Mouse (Mus musculus): ENCODE measurements around the gene Eif4e1b. TPM values are rescaled to one million over a fixed set of nuclear protein-coding genes. Genes with fewer than 3 reads are reported as not detected.

The Eif4e1b gene
- polyA plus RNA-seq, 1 experiment, result not detected

GRCm38 (mm10) chr13:54808067-54808466, 24.3 kb downstream of the Eif4e1b start:
- WGBS, result 74% methylated on average over 12 of the region's 12 CpGs
- Histone ChIP-seq H3K4me1 (ENCODE audit: control insufficient read depth, insufficient read depth, low read length) (no peaks in the 10 kb centered on the region), H3K4me3 (replicated peaks; ENCODE audit: extremely low read depth, low read depth, low read length) (no peak overlapping the region)
- no peak for TF ChIP-seq POLR2A (IDR thresholded peaks at IDR 0.05; ENCODE audit: borderline replicate concordance, extremely low read depth, low read depth, low read length)
- no peak for TF ChIP-seq CTCF (IDR thresholded peaks at IDR 0.05; ENCODE audit: insufficient read depth, low read length)
- DNase-seq, result no peak

- WGBS, result 53% methylated on average over 7 of the region's 7 CpGs
These were observed 27.7 kb downstream of the Eif4e1b start for GRCm38 (mm10) chr13:54811476-54811875.

GRCm38 (mm10) chr13:54813381-54813780, 29.6 kb downstream of the Eif4e1b start:
- no peaks in the 10 kb centered on the region for H3K4me1 ChIP-seq (ENCODE audit: control insufficient read depth, insufficient read depth, low read length)
- no peak overlapping the region for H3K4me3 ChIP-seq (replicated peaks; ENCODE audit: extremely low read depth, low read depth, low read length)
- TF ChIP-seq POLR2A (IDR thresholded peaks at IDR 0.05; ENCODE audit: borderline replicate concordance, extremely low read depth, low read depth, low read length), result no peak
- TF ChIP-seq CTCF (IDR thresholded peaks at IDR 0.05; ENCODE audit: insufficient read depth, low read length), result no peak
- 69% methylated on average over 9 of the region's 9 CpGs for WGBS
- DNase-seq, result no peak

More at GRCm38 (mm10) chr13:54811476-54811875, 27.7 kb downstream of the Eif4e1b start:
- TF ChIP-seq CTCF (IDR thresholded peaks at IDR 0.05; ENCODE audit: insufficient read depth, low read length) (no peak), POLR2A (IDR thresholded peaks at IDR 0.05; ENCODE audit: borderline replicate concordance, extremely low read depth, low read depth, low read length) (no peak)
- DNase-seq, result no peak
- H3K4me3 ChIP-seq (replicated peaks; ENCODE audit: extremely low read depth, low read depth, low read length), result no peak overlapping the region
- no peaks in the 10 kb centered on the region for H3K4me1 ChIP-seq (ENCODE audit: control insufficient read depth, insufficient read depth, low read length)

- no peak overlapping the region for H3K4me3 ChIP-seq (replicated peaks; ENCODE audit: extremely low read depth, low read depth, low read length)
- 37% methylated on average over 17 of the region's 17 CpGs for WGBS
- DNase-seq, result no peak
- no peak for TF ChIP-seq POLR2A (IDR thresholded peaks at IDR 0.05; ENCODE audit: borderline replicate concordance, extremely low read depth, low read depth, low read length)
- TF ChIP-seq CTCF (IDR thresholded peaks at IDR 0.05; ENCODE audit: insufficient read depth, low read length), result no peak
- H3K4me1 ChIP-seq (ENCODE audit: control insufficient read depth, insufficient read depth, low read length), result no peaks in the 10 kb centered on the region
These were observed 34.8 kb downstream of the Eif4e1b start for GRCm38 (mm10) chr13:54818399-54819254.

GRCm38 (mm10) chr13:54821106-54821505, 37.3 kb downstream of the Eif4e1b start:
- no peak overlapping the region for H3K4me3 ChIP-seq (replicated peaks; ENCODE audit: extremely low read depth, low read depth, low read length)
- 76% methylated on average over 4 of the region's 4 CpGs for WGBS
- TF ChIP-seq CTCF (IDR thresholded peaks at IDR 0.05; ENCODE audit: insufficient read depth, low read length) (no peak), POLR2A (IDR thresholded peaks at IDR 0.05; ENCODE audit: borderline replicate concordance, extremely low read depth, low read depth, low read length) (no peak)
- no peak for DNase-seq
- no peaks in the 10 kb centered on the region for H3K4me1 ChIP-seq (ENCODE audit: control insufficient read depth, insufficient read depth, low read length)

GRCm38 (mm10) chr13:54821931-54822330, 38.1 kb downstream of the Eif4e1b start:
- no peaks in the 10 kb centered on the region for H3K4me1 ChIP-seq (ENCODE audit: control insufficient read depth, insufficient read depth, low read length)
- TF ChIP-seq CTCF (IDR thresholded peaks at IDR 0.05; ENCODE audit: insufficient read depth, low read length), result no peak
- no peak for TF ChIP-seq POLR2A (IDR thresholded peaks at IDR 0.05; ENCODE audit: borderline replicate concordance, extremely low read depth, low read depth, low read length)
- no peak overlapping the region for H3K4me3 ChIP-seq (replicated peaks; ENCODE audit: extremely low read depth, low read depth, low read length)
- no peak for DNase-seq
- 60% methylated on average over 2 of the region's 2 CpGs for WGBS

- H3K4me1 ChIP-seq (ENCODE audit: control insufficient read depth, insufficient read depth, low read length), result no peaks in the 10 kb centered on the region
- no peak for TF ChIP-seq CTCF (IDR thresholded peaks at IDR 0.05; ENCODE audit: insufficient read depth, low read length)
- no peak for TF ChIP-seq POLR2A (IDR thresholded peaks at IDR 0.05; ENCODE audit: borderline replicate concordance, extremely low read depth, low read depth, low read length)
- WGBS, result 15% methylated on average over 25 of the region's 25 CpGs
- no peak for DNase-seq
- H3K4me3 ChIP-seq (replicated peaks; ENCODE audit: extremely low read depth, low read depth, low read length), result no peak overlapping the region
These were observed 40.5 kb downstream of the Eif4e1b start for GRCm38 (mm10) chr13:54824111-54824931.

- Histone ChIP-seq H3K4me1 (ENCODE audit: control insufficient read depth, insufficient read depth, low read length) (no peaks in the 10 kb centered on the region), H3K4me3 (replicated peaks; ENCODE audit: extremely low read depth, low read depth, low read length) (no peak overlapping the region)
- 51% methylated on average over 7 of the region's 7 CpGs for WGBS
- TF ChIP-seq CTCF (IDR thresholded peaks at IDR 0.05; ENCODE audit: insufficient read depth, low read length) (no peak), POLR2A (IDR thresholded peaks at IDR 0.05; ENCODE audit: borderline replicate concordance, extremely low read depth, low read depth, low read length) (no peak)
- DNase-seq, result no peak
These were observed 44.2 kb downstream of the Eif4e1b start for GRCm38 (mm10) chr13:54827992-54828391.

GRCm38 (mm10) chr13:54828508-54828907, 44.7 kb downstream of the Eif4e1b start:
- TF ChIP-seq POLR2A (IDR thresholded peaks at IDR 0.05; ENCODE audit: borderline replicate concordance, extremely low read depth, low read depth, low read length) (no peak), CTCF (IDR thresholded peaks at IDR 0.05; ENCODE audit: insufficient read depth, low read length) (no peak)
- 58% methylated on average over 6 of the region's 6 CpGs for WGBS
- Histone ChIP-seq H3K4me1 (ENCODE audit: control insufficient read depth, insufficient read depth, low read length) (no peaks in the 10 kb centered on the region), H3K4me3 (replicated peaks; ENCODE audit: extremely low read depth, low read depth, low read length) (no peak overlapping the region)
- no peak for DNase-seq
